Mouse (Mus musculus) embryonic fibroblast, embryonic 13.5 days (primary cell): ENCODE data around the gene Ddit4. TPM values are rescaled to one million over a fixed set of nuclear protein-coding genes. Genes with fewer than 3 reads are reported as not detected.

ENCODE experiments used
- H3K27ac ChIP-seq: 2 replicates; pipeline ENCODE4 v1.5.1; 2012; ENCODE audit warnings: low read length, control low read depth, inconsistent platforms; ENCODE audit not compliant: insufficient read depth
- H3K4me1 ChIP-seq: 2 replicates; pipeline ENCODE4 v1.6.1; 2011; ENCODE audit warnings: low read length; ENCODE audit not compliant: control insufficient read depth, insufficient read depth
- H3K4me3 ChIP-seq: 2 replicates; pipeline ENCODE4 v1.5.1; 2011; ENCODE audit warnings: mild to moderate bottlenecking, control low read depth, low read length; ENCODE audit not compliant: insufficient read depth
- CTCF ChIP-seq: IDR thresholded peaks from 2 replicates; pipeline ENCODE4 v1.5.1; 2011; ENCODE audit warnings: mild to moderate bottlenecking, control low read depth, low read length, moderate library complexity, borderline replicate concordance; ENCODE audit not compliant: insufficient read depth
- POLR2A ChIP-seq: IDR thresholded peaks from 2 replicates; pipeline ENCODE4 v1.6.1; 2011; ENCODE audit warnings: low read depth, mild to moderate bottlenecking, control low read depth, low read length, moderate library complexity
- polyA plus RNA-seq: library from polyadenylated mRNA; stranded (reverse); fragments of >200 nt; gene quantifications from 2 replicates; pipeline ENCODE4 v1.2.4, GENCODE M21; 2011; ENCODE audit warnings: low read depth; ENCODE audit not compliant: missing spikeins, insufficient read length

Ddit4 gene
- polyA plus RNA-seq, 1 experiment = 150 TPM

DNA sequence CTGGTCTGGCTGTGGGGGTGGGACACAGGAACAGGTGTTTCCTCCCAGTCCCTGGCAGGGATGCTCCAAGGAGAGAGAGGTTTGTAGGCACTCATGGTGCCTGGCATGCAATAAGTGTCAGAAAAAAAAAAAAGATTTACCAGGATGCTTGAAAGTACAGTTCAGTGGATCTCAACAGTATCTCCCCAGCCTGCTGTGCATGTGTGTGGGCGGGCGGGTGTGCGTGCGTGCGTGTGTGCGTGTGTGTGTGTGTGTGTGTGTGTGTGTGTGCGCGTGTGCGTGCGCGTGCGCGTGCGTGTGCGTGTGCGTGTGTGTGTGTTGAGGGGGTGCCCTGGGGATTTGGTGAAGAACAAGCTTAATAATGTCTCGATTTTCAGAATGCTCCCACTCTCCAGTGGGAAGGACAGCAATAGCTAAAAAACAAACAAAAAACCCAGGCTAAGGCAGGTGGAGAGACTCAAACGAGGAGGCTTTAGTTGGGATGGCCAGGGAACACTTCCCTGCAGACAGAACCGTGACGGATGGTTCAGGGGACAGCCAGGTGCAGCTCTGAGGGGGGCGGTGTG, 9.3 kb downstream of the Ddit4 start:
- H3K4me3 ChIP-seq = no peak overlapping the region
- TF ChIP-seq POLR2A (no peak), CTCF (no peak)
- peak overlapping the region; percentile 15; the same call in 1 of the 2 replicates for H3K27ac ChIP-seq
- peaks cover 8% of the 10 kb centered on the region; the same call in 1 of the 2 replicates for H3K4me1 ChIP-seq

DNA sequence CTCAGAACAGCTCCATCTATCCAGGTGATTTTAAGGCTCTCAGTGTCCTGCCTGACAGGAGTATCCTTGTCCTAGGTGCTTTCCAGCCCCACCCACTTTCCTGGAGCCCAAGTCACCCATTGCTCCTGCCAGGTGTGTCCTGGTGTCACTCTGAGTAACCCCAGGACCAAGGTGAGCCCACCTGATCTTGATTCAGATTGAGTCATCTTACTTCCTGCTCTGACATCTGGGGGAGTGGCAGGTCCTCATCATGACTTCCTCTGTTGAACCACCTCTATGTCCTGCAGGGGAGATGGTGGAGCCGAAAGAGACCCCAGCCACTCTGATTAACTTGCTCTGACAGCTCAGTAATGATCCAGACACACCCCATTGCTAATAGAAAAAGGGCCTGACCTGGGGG, 12.6 kb downstream of the Ddit4 start:
- H3K4me3 ChIP-seq = no peak overlapping the region
- no peak overlapping the region for H3K27ac ChIP-seq
- peaks cover 8% of the 10 kb centered on the region; the same call in 1 of the 2 replicates for H3K4me1 ChIP-seq
- no peak for TF ChIP-seq CTCF
- TF ChIP-seq POLR2A = no peak

DNA sequence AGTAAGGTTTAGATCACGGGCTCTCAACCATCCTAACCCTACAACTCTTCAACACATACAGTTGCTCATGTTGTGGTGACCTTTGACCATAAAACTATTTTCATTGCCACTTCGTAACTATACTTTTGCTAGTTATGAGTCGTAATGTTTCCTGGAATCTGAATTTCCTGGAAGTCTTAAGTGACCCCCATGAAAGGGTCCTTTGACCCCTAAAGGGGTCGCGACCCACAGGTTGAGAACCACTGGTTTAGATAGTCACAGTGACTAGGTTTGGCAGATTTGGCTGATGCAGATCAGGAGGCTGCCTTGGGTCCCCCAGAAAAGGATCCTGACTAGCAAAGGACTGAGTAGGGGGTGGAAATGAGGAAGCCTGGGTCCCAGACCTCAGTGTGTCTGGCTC, 13.0 kb downstream of the Ddit4 start:
- Histone ChIP-seq H3K4me1 (peaks cover 8% of the 10 kb centered on the region; the same call in 1 of the 2 replicates), H3K4me3 (no peak overlapping the region), H3K27ac (no peak overlapping the region)
- TF ChIP-seq POLR2A (no peak), CTCF (no peak)

DNA sequence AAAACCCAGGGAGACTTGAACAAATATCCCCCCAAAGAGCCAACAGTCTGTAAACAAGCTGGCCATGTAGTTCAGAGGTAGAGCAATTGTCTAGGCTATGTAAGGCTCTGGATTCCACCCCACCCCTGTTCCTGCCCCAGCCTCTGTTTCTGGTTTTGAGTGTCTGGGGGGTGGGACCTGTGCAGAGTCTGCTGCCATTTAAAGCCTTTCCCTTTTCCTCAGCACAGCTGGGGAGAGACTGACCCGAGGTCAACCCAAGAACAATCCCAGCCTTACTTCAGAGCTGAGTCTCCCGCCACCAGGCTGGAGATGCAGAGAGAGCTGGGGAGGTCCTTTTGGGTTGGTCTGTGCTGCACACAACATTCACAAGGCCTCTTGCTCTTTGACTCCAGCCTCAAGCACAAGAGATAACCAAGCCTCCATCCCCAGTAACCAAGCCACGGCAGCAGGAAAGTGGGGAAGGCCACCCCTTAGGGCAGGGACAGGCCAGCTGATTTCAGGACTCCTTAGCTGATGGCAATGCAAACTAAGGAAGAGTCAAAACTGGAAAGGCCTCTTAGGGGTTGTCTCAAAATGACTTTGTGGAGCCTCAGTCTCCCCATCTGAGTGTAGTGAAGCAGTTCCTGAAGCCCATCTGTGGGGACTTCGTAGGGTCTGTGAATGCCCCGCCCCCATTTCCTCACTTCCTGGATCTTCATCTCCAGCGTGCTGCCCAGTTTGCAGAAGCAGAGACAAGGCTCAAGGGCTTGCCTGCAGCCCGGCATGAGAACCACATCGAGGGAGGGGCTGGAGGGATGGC, 15.4 kb downstream of the Ddit4 start:
- Histone ChIP-seq H3K27ac (no peak overlapping the region), H3K4me3 (no peak overlapping the region), H3K4me1 (no peaks in the 10 kb centered on the region)
- TF ChIP-seq CTCF (no peak), POLR2A (no peak)

DNA sequence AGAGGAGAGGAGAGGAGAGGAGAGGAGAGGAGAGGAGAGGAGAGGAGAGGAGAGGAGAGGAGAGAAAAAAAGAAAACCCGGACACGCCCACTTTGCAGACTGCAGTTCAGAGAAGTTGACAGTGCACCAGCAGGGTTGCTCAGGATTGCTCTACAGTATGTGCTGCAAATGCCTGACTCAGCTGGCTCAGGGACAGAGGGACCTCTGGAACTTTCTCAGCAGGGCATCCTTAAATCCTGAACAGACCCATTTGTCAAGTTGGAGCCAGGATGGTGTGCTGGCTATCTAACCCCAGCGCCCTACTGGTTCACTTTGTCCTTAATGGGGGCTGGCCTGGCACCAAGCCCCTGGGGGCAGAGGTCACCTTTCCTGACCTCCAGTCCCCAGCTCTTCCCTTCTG, 17.6 kb downstream of the Ddit4 start:
- no peak for TF ChIP-seq CTCF
- TF ChIP-seq POLR2A = no peak
- no peaks in the 10 kb centered on the region for H3K4me1 ChIP-seq
- no peak overlapping the region for H3K27ac ChIP-seq
- H3K4me3 ChIP-seq = no peak overlapping the region

DNA sequence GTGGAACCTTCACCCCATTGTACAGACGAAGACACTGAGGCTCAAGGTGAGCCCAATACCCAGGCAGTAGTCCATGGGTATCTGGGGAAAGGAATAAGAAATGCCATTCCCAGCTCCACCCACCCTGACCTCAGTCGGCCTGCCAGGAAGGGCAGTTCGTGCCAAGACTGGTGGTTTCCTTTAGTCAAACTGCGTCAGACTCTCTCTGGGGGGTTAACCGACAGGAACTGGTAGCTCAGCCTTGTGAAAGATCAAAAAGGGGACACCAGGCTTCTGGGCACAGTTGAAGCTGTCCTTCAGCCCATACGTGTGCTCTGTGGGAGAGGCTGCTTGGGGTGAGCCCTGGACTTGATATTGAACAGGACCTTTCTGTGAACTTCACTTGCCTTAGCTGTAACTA, 19.1 kb downstream of the Ddit4 start:
- Histone ChIP-seq H3K4me1 (no peaks in the 10 kb centered on the region), H3K4me3 (no peak overlapping the region), H3K27ac (no peak overlapping the region)
- TF ChIP-seq POLR2A (no peak), CTCF (no peak)

DNA sequence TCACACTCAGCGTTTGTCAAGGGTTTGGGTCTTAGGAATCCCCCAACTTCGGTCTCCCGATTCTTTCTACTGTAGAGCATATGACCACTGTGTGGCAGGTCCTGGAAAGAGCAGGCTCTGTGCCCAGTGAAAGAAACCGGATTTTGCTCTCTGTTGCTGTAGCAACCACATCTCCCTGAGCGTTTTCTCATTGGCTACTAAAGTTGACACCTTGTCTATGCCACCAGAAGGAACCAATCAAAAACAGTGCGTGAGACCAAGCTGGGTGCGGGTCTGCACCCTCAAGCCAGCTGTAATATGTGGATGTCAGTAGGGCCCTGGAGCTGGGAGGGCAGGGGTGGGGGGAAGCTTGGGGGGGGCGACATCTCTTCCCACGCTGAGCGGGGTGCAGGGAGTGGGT, 20.6 kb downstream of the Ddit4 start:
- no peak overlapping the region for H3K27ac ChIP-seq
- no peaks in the 10 kb centered on the region for H3K4me1 ChIP-seq
- no peak overlapping the region for H3K4me3 ChIP-seq
- TF ChIP-seq POLR2A (no peak), CTCF (no peak)

DNA sequence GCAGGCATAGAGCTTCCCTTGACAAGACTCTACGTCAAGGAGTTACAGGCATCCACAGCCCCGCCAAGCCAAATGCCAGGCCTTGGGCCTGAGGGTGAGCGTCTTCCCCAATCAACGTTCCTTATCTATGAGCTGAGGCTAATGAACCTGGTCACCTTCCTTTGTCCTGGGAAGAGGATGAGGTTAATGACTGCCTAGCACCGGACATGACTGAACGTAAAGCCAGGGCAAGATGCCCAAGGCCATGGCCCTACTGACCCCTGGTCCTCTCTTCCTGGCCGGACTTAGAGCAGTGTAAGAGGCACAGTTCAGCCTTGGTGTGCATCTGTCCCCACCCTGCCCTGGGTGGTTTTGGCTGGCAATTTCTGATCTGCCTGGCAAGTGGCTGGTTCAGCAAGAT, 22.4 kb downstream of the Ddit4 start:
- Histone ChIP-seq H3K4me1 (0 out of 2 replicates have a peak, but pooled peaks cover under 1% of the 10 kb centered on the region), H3K4me3 (no peak overlapping the region), H3K27ac (no peak overlapping the region)
- TF ChIP-seq CTCF (no peak), POLR2A (no peak)

DNA sequence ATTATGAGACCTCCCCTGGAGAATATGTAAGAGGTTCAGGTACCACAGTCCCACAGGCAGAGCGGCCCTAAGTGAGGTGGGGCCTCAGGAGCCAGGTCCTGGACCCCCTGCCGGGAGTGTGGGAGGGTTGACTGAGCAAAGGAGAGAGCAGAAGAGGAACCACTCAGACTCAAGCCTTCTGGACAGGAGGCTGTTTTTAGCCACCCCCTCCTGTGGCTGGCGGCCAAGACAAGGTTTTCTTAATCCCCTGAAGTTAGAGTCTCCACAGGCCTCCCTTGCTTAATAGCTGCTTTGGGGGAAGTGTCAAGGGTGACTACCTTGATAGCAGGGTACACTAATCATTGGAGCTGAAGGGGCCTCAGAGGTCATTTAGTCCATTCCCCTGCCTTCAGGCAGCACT, 27.3 kb downstream of the Ddit4 start:
- peaks cover 4% of the 10 kb centered on the region; the same call in 1 of the 2 replicates for H3K4me1 ChIP-seq

DNA sequence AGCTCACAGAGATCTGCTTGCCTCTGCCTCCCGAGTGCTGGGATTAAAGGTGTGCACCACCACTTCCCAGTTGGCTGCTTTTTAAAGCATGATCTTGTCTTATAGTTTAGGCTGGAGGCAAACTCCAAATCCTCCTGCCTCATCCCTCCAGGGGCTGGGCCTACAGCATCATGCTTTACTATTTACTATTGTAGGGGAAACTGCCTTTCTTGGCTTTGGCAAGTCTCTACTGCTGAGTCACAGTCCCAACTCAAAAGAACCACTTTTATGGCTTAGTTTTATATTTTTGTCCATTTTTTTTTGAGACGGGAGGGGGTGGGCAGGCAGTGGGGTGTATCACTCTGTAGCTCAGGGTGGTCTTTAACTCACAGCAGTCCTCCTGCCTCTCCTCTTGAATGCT, 28.1 kb downstream of the Ddit4 start:
- Histone ChIP-seq H3K4me3 (no peak overlapping the region), H3K4me1 (peaks cover 5% of the 10 kb centered on the region; the same call in 1 of the 2 replicates), H3K27ac (peak overlapping the region; percentile 71)
- no peak for TF ChIP-seq CTCF
- no peak for TF ChIP-seq POLR2A

More for the DNA sequence above, 27.3 kb downstream of the Ddit4 start:
- no peak overlapping the region for H3K4me3 ChIP-seq
- H3K27ac ChIP-seq = peak overlapping the region; percentile 30; the same call in 1 of the 2 replicates
- no peak for TF ChIP-seq POLR2A
- TF ChIP-seq CTCF = no peak
